Mouse (Mus musculus) midbrain, embryonic 12.5 days (tissue): ENCODE results near the gene Maf. TPM values are rescaled to one million over a fixed set of nuclear protein-coding genes. Genes with fewer than 3 reads are reported as not detected.

ENCODE experiments used
- ATAC-seq: fragments of 200-750 bp; cut with Nextera tagmentation; 2 replicates; pipeline ENCODE4 v1.8.0; 2017; ENCODE audit warnings: low read depth, moderate TSS enrichment, moderate library complexity; ENCODE audit not compliant: low FRiP score
- H3K27ac ChIP-seq: fragments of 300-500 bp; sonication (generic); replicated peaks from 2 replicates; pipeline ENCODE4 v1.5.1; 2016; ENCODE audit warnings: mild to moderate bottlenecking
- H3K27me3 ChIP-seq: fragments of 300-500 bp; sonication (generic); 2 replicates; pipeline ENCODE4 v1.6.1; 2016; ENCODE audit warnings: mild to moderate bottlenecking
- H3K36me3 ChIP-seq: fragments of 300-500 bp; sonication (generic); 2 replicates; pipeline ENCODE4 v1.6.1; 2016
- H3K4me1 ChIP-seq: fragments of 300-500 bp; sonication (generic); 2 replicates; pipeline ENCODE4 v1.6.1; 2016
- H3K4me2 ChIP-seq: fragments of 300-500 bp; sonication (generic); replicated peaks from 2 replicates; pipeline ENCODE4 v1.6.1; 2016; ENCODE audit warnings: mild to moderate bottlenecking, moderate library complexity
- H3K4me3 ChIP-seq: fragments of 300-500 bp; sonication (generic); 2 replicates; pipeline ENCODE4 v1.5.1; 2016; ENCODE audit warnings: mild to moderate bottlenecking
- H3K9ac ChIP-seq: fragments of 300-500 bp; sonication (generic); replicated peaks from 2 replicates; pipeline ENCODE4 v1.6.1; 2016; ENCODE audit warnings: mild to moderate bottlenecking, moderate library complexity
- H3K9me3 ChIP-seq: fragments of 300-500 bp; sonication (generic); 2 replicates; pipeline ENCODE4 v1.6.1; 2016; ENCODE audit warnings: mild to moderate bottlenecking
- WGBS: fragments of 180-500 bp; shearing (Covaris S2); methylation state at CpG from one replicate; pipeline ENCODE4 v1.1.7; 2016; 5-methylcytosine and 5-hydroxymethylcytosine counted together
- polyA plus RNA-seq: library from polyadenylated mRNA; unstranded; fragments of >200 nt; fragmentation: Nextera tagmentation; extraction: Ambion mirVana; gene quantifications from 2 replicates; pipeline ENCODE4 v1.2.1, GENCODE M21; 2016

Gene Maf
- polyA plus RNA-seq, 1 experiment from 2014 or later, result 6.4 TPM

- no peaks in the 10 kb centered on the region for H3K27me3 ChIP-seq
- no peaks in the 10 kb centered on the region for H3K36me3 ChIP-seq
- no peak for ATAC-seq
- H3K9ac ChIP-seq, result no peak overlapping the region
- no peaks in the 10 kb centered on the region for H3K9me3 ChIP-seq
- no peak overlapping the region for H3K4me2 ChIP-seq
- no peaks in the 10 kb centered on the region for H3K4me1 ChIP-seq
- 89% methylated on average over 3 of the region's 3 CpGs for WGBS
- H3K27ac ChIP-seq, result no peak overlapping the region
- H3K4me3 ChIP-seq, result no peak overlapping the region
Observed at GRCm38 (mm10) chr8:115726807-115727206, 19.2 kb upstream of the Maf start.

GRCm38 (mm10) chr8:115726231-115726630, 18.6 kb upstream of the Maf start:
- no peak overlapping the region for H3K4me2 ChIP-seq
- H3K27ac ChIP-seq, result no peak overlapping the region
- H3K27me3 ChIP-seq, result no peaks in the 10 kb centered on the region
- H3K9me3 ChIP-seq, result no peaks in the 10 kb centered on the region
- no peak overlapping the region for H3K4me3 ChIP-seq
- no peak overlapping the region for H3K9ac ChIP-seq
- H3K36me3 ChIP-seq, result no peaks in the 10 kb centered on the region
- ATAC-seq, result no peak
- no peaks in the 10 kb centered on the region for H3K4me1 ChIP-seq
- WGBS, result 83% methylated on average over 4 of the region's 4 CpGs

- no peaks in the 10 kb centered on the region for H3K36me3 ChIP-seq
- no peak overlapping the region for H3K4me3 ChIP-seq
- H3K27ac ChIP-seq, result no peak overlapping the region
- 84% methylated on average over 7 of the region's 7 CpGs for WGBS
- H3K4me2 ChIP-seq, result no peak overlapping the region
- no peaks in the 10 kb centered on the region for H3K9me3 ChIP-seq
- H3K9ac ChIP-seq, result no peak overlapping the region
- no peaks in the 10 kb centered on the region for H3K4me1 ChIP-seq
- no peak for ATAC-seq
- peaks cover 10% of the 10 kb centered on the region; the same call in 1 of the 2 replicates for H3K27me3 ChIP-seq
Observed at GRCm38 (mm10) chr8:115719126-115719525, 11.5 kb upstream of the Maf start.

- Histone ChIP-seq H3K27me3 (peaks cover 10% of the 10 kb centered on the region; the same call in 1 of the 2 replicates), H3K36me3 (no peaks in the 10 kb centered on the region)
- no peak for ATAC-seq
Observed at GRCm38 (mm10) chr8:115718621-115719020, 11.0 kb upstream of the Maf start.

GRCm38 (mm10) chr8:115715262-115715661, 7.7 kb upstream of the Maf start:
- Histone ChIP-seq H3K27me3 (peaks cover 25% of the 10 kb centered on the region), H3K9ac (no peak overlapping the region), H3K4me2 (no peak overlapping the region), H3K9me3 (no peaks in the 10 kb centered on the region), H3K4me1 (0 out of 2 replicates have a peak, but pooled peaks cover 6% of the 10 kb centered on the region), H3K27ac (no peak overlapping the region), H3K4me3 (no peak overlapping the region), H3K36me3 (no peaks in the 10 kb centered on the region)
- ATAC-seq, result no peak
- WGBS, result 82% methylated on average over 4 of the region's 4 CpGs

More at GRCm38 (mm10) chr8:115718621-115719020, 11.0 kb upstream of the Maf start:
- Histone ChIP-seq H3K4me2 (no peak overlapping the region), H3K9ac (no peak overlapping the region), H3K4me1 (no peaks in the 10 kb centered on the region), H3K9me3 (no peaks in the 10 kb centered on the region), H3K4me3 (no peak overlapping the region), H3K27ac (no peak overlapping the region)
- 89% methylated on average over 6 of the region's 6 CpGs for WGBS

GRCm38 (mm10) chr8:115711106-115711505, 3.5 kb upstream of the Maf start:
- H3K9ac ChIP-seq, result no peak overlapping the region
- H3K27ac ChIP-seq, result no peak overlapping the region
- 60% methylated on average over 11 of the region's 11 CpGs for WGBS
- no peak overlapping the region for H3K4me2 ChIP-seq
- no peaks in the 10 kb centered on the region for H3K9me3 ChIP-seq
- no peak overlapping the region for H3K4me3 ChIP-seq
- no peaks in the 10 kb centered on the region for H3K36me3 ChIP-seq
- peaks cover 24% of the 10 kb centered on the region for H3K4me1 ChIP-seq
- ATAC-seq, result no peak
- peaks cover 22% of the 10 kb centered on the region for H3K27me3 ChIP-seq

- H3K36me3 ChIP-seq, result no peaks in the 10 kb centered on the region
- no peak for ATAC-seq
- no peaks in the 10 kb centered on the region for H3K9me3 ChIP-seq
- H3K4me2 ChIP-seq, result no peak overlapping the region
- H3K4me3 ChIP-seq, result no peak overlapping the region
- H3K27me3 ChIP-seq, result peaks cover 28% of the 10 kb centered on the region
- no peak overlapping the region for H3K9ac ChIP-seq
- 76% methylated on average over 8 of the region's 8 CpGs for WGBS
- H3K4me1 ChIP-seq, result peaks cover 29% of the 10 kb centered on the region
- H3K27ac ChIP-seq, result no peak overlapping the region
Observed at GRCm38 (mm10) chr8:115709931-115710330, 2.3 kb upstream of the Maf start.

- no peak for ATAC-seq
- H3K4me2 ChIP-seq, result peak overlapping the region; percentile 75
- no peaks in the 10 kb centered on the region for H3K9me3 ChIP-seq
- 0 out of 2 replicates have a peak overlapping the region, but pooled peaks have one; percentile 17 for H3K9ac ChIP-seq
- H3K36me3 ChIP-seq, result no peaks in the 10 kb centered on the region
- peaks cover 29% of the 10 kb centered on the region for H3K4me1 ChIP-seq
- 0 out of 2 replicates have a peak overlapping the region, but pooled peaks have one; percentile 58 for H3K4me3 ChIP-seq
- 2% methylated on average over 19 of the region's 19 CpGs for WGBS
- H3K27me3 ChIP-seq, result peaks cover 28% of the 10 kb centered on the region
- no peak overlapping the region for H3K27ac ChIP-seq
Observed at GRCm38 (mm10) chr8:115708936-115709780, 1.6 kb upstream of the Maf start.

GRCm38 (mm10) chr8:115706861-115707730, 498 bp downstream of the Maf start:
- Histone ChIP-seq H3K4me2 (peak overlapping the region; percentile 75), H3K9me3 (no peaks in the 10 kb centered on the region), H3K4me3 (peak overlapping the region; percentile 58), H3K36me3 (no peaks in the 10 kb centered on the region), H3K27me3 (peaks cover 17% of the 10 kb centered on the region), H3K4me1 (peaks cover 24% of the 10 kb centered on the region), H3K9ac (peak overlapping the region; percentile 55), H3K27ac (peak overlapping the region; percentile 84)
- WGBS, result 0% methylated on average over 36 of the region's 76 CpGs
- ATAC-seq, result peak; percentile 86

GRCm38 (mm10) chr8:115706411-115706860, 1.2 kb downstream of the Maf start:
- H3K27ac ChIP-seq, result peak overlapping the region; percentile 84
- H3K4me1 ChIP-seq, result peaks cover 24% of the 10 kb centered on the region
- peaks cover 17% of the 10 kb centered on the region for H3K27me3 ChIP-seq
- peak; percentile 24 for ATAC-seq
- H3K9me3 ChIP-seq, result no peaks in the 10 kb centered on the region
- WGBS, result 0% methylated on average over 28 of the region's 39 CpGs
- H3K9ac ChIP-seq, result peak overlapping the region; percentile 55
- no peaks in the 10 kb centered on the region for H3K36me3 ChIP-seq
- peak overlapping the region; percentile 58 for H3K4me3 ChIP-seq
- peak overlapping the region; percentile 75 for H3K4me2 ChIP-seq

- Histone ChIP-seq H3K9ac (peak overlapping the region; percentile 55), H3K9me3 (no peaks in the 10 kb centered on the region), H3K4me1 (peaks cover 24% of the 10 kb centered on the region), H3K36me3 (no peaks in the 10 kb centered on the region), H3K27ac (0 out of 2 replicates have a peak overlapping the region, but pooled peaks have one; percentile 84), H3K4me2 (peak overlapping the region; percentile 75), H3K27me3 (peaks cover 17% of the 10 kb centered on the region), H3K4me3 (peak overlapping the region; percentile 58)
- ATAC-seq, result peak; percentile 21; the same call in 1 of the 2 replicates
- WGBS, result under 1% methylated on average over 36 of the region's 36 CpGs
Observed at GRCm38 (mm10) chr8:115705591-115706110, 1.9 kb downstream of the Maf start.
